In the genomic region with DNA sequence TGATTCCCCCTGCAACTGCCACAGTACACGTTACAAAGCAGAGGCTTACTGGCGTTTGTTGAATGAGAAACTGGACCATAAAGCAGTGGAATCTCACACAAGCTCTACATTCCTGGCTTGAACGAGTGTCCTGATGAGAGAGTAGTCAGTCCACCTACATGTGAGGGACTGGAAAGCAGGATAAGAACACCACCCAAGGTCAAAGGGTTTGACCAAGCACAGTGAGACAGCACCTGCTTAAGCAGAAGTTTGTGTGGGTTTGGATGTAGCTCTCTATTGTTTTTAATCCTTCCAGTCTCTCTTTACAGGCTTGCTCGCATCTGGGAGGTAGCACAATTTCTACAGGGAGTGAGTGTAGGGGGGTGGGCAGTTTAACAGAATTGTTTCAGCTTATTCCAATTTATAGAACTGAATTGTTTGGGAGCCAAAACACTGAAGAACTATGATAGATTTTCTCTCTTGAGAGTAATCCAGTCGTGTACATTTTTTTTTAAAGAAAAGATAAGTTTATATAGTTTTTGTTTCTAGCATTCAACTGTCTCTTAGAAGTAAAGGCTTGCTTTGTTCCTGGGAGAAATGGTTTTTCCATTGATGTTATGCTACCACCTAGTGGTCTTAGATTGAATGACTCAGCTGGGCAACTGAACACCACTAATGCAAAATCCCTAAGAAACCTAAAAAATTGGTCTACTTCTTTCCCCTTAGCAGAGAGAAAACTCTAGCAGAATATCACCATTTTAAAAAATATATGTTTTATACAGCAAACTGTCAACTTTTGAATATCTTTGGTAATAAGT, we compare ENCODE assay signal across 8 mouse cellular contexts.
DNase-seq lines count a peak whose midpoint lies in the region; ATAC-seq and TF ChIP-seq lines count a peak whose summit lies in the region.

No protein-coding gene starts in this region.

- DNase-seq in heart, adult 8-10 months (ENCODE audit: low spot score): peak; percentile 42
- DNase-seq in heart, embryonic 10.5 days (ENCODE audit: low spot score): no peak
- peak; percentile 63 for DNase-seq in ES-CJ7 (ENCODE audit: low read depth, low spot score)
- peak; percentile 83 for DNase-seq in hindbrain, postnatal 0 days (ENCODE audit: low spot score)
- peak; percentile 77 for DNase-seq in lung, postnatal 0 days (ENCODE audit: low spot score)
- DNase-seq in telencephalon, adult 2 months (ENCODE audit: low read depth, low spot score): peak; percentile 17
- no peak for DNase-seq in gastrocnemius, postnatal 36 days

- no peak overlapping the region for H3K4me2 ChIP-seq in hindbrain, postnatal 0 days (ENCODE audit: low read depth, low read length)
- H3K4me2 ChIP-seq in lung, postnatal 0 days (replicated peaks; ENCODE audit: low read depth, low read length): no peak overlapping the region

- no peaks in the 10 kb centered on the region for H3K4me1 ChIP-seq in heart, embryonic 10.5 days
- H3K4me1 ChIP-seq in hindbrain, postnatal 0 days (ENCODE audit: insufficient read depth, low read length): no peaks in the 10 kb centered on the region
- no peaks in the 10 kb centered on the region for H3K4me1 ChIP-seq in lung, postnatal 0 days (ENCODE audit: insufficient read depth, low read depth, low read length)

- no peak overlapping the region for H3K27ac ChIP-seq in heart, embryonic 10.5 days
- no peak overlapping the region for H3K27ac ChIP-seq in hindbrain, postnatal 0 days
- no peak overlapping the region for H3K27ac ChIP-seq in lung, postnatal 0 days (ENCODE audit: low read length)

- ATAC-seq in common myeloid progenitor, adult 5-6 weeks (replicated peaks; ENCODE audit: low read depth, poor library complexity, severe bottlenecking): peak; percentile 87
- ATAC-seq in hindbrain, postnatal 0 days: peak; percentile 81
- ATAC-seq in lung, postnatal 0 days: no peak; the same call in 1 of the 2 replicates

- intact Hi-C loops in gastrocnemius, postnatal 36 days (cut with DNase I): loop anchor here (5.0 kb wide), 1 partner anchor 526 kb away; no protein-coding TSS in a partner anchor

- peak; percentile 83 for TF ChIP-seq CTCF in hindbrain, postnatal 0 days (IDR thresholded peaks at IDR 0.05; ENCODE audit: low read depth)
- peak; percentile 80 for TF ChIP-seq CTCF in lung, postnatal 0 days (IDR thresholded peaks at IDR 0.05)

- WGBS in heart, embryonic 10.5 days: 31% methylated on average over 5 of the region's 5 CpGs
- WGBS in hindbrain, postnatal 0 days: 27% methylated on average over 5 of the region's 5 CpGs
- WGBS in lung, postnatal 0 days: 26% methylated on average over 5 of the region's 5 CpGs

- TF ChIP-seq EP300 in lung, postnatal 0 days (IDR thresholded peaks at IDR 0.05): no peak

- H3K9ac ChIP-seq in hindbrain, postnatal 0 days (replicated peaks; ENCODE audit: low read length): no peak overlapping the region
- H3K9ac ChIP-seq in lung, postnatal 0 days (replicated peaks; ENCODE audit: low read depth): no peak overlapping the region

- H3K27me3 ChIP-seq in heart, embryonic 10.5 days (ENCODE audit: insufficient read depth, poor library complexity, severe bottlenecking): no peaks in the 10 kb centered on the region; the same call in 1 of the 2 replicates
- no peaks in the 10 kb centered on the region for H3K27me3 ChIP-seq in hindbrain, postnatal 0 days (ENCODE audit: insufficient read depth, low read length)
- no peaks in the 10 kb centered on the region for H3K27me3 ChIP-seq in lung, postnatal 0 days (replicated peaks; ENCODE audit: insufficient read depth, low read length)

- no peaks in the 10 kb centered on the region for H3K9me3 ChIP-seq in heart, embryonic 10.5 days
- H3K9me3 ChIP-seq in hindbrain, postnatal 0 days (ENCODE audit: low read length): no peaks in the 10 kb centered on the region
- H3K9me3 ChIP-seq in lung, postnatal 0 days (ENCODE audit: low read length): no peaks in the 10 kb centered on the region

- H3K4me3 ChIP-seq in heart, embryonic 10.5 days: no peak overlapping the region
- no peak overlapping the region for H3K4me3 ChIP-seq in hindbrain, postnatal 0 days (ENCODE audit: low read length)
- H3K4me3 ChIP-seq in lung, postnatal 0 days (ENCODE audit: low read depth, low read length): no peak overlapping the region

- H3K36me3 ChIP-seq in heart, embryonic 10.5 days: no peaks in the 10 kb centered on the region
- no peaks in the 10 kb centered on the region for H3K36me3 ChIP-seq in hindbrain, postnatal 0 days (ENCODE audit: insufficient read depth, low read length)
- no peaks in the 10 kb centered on the region for H3K36me3 ChIP-seq in lung, postnatal 0 days (ENCODE audit: insufficient read depth, low read length)

Comparison
In these comparisons a context has a peak if more than half of its experiments do, and no peak if none do; other contexts are left out.
1. DNase-seq: peak in heart, adult 8-10 months (single experiment), ES-CJ7 (single experiment), hindbrain, postnatal 0 days (single experiment), lung, postnatal 0 days (single experiment) and telencephalon, adult 2 months (single experiment); none in heart, embryonic 10.5 days (single experiment) and gastrocnemius, postnatal 36 days (0 of 2).